Mouse (Mus musculus) cortical plate, adult 2 months (tissue): ENCODE data around the gene Txnrd2.

Experiments
- CTCF ChIP-seq: fragments of 200-500 bp; IDR thresholded peaks from 2 replicates; pipeline ENCODE4 v1.5.1; 2011; ENCODE audit warnings: mild to moderate bottlenecking, control low read depth, low read length; ENCODE audit not compliant: insufficient read depth; ENCODE audit errors: extremely low read depth
- POLR2A ChIP-seq: fragments of 200-500 bp; IDR thresholded peaks from 2 replicates; pipeline ENCODE4 v1.6.1; 2011; ENCODE audit warnings: mild to moderate bottlenecking, low read length, control low read depth; ENCODE audit not compliant: insufficient read depth; ENCODE audit errors: extremely low read depth

DNA sequence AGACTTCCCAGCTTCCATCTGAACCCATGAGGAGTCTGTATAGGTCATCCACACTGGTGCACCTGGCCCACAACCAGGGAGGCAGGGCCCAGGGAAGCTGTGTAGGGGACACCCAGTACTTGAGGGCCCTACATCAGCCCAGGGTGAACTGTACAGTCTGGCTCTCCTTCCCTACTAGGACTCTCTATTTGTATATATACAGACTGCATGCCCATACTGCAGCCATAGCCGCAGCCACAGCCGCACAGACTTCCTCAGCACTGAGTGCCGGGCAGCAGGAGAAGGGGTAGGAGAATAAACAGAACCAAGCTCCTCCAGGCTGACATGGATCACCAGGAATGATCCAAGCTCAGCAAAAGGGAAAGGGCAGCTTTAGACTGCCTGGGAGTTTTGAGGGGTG lies 34.6 kb downstream of the Txnrd2 start:
- no peak for TF ChIP-seq POLR2A
- TF ChIP-seq CTCF: no peak
